Mouse (Mus musculus) mature B cell (primary cell): ENCODE results near the gene Akna.

Experiments
- in situ Hi-C: fragments of 300-500 bp; cut with MboI; formaldehyde crosslinking; loops from 2 replicates; pipeline ENCODE4 v1.14.3; 2019

Akna gene

DNA sequence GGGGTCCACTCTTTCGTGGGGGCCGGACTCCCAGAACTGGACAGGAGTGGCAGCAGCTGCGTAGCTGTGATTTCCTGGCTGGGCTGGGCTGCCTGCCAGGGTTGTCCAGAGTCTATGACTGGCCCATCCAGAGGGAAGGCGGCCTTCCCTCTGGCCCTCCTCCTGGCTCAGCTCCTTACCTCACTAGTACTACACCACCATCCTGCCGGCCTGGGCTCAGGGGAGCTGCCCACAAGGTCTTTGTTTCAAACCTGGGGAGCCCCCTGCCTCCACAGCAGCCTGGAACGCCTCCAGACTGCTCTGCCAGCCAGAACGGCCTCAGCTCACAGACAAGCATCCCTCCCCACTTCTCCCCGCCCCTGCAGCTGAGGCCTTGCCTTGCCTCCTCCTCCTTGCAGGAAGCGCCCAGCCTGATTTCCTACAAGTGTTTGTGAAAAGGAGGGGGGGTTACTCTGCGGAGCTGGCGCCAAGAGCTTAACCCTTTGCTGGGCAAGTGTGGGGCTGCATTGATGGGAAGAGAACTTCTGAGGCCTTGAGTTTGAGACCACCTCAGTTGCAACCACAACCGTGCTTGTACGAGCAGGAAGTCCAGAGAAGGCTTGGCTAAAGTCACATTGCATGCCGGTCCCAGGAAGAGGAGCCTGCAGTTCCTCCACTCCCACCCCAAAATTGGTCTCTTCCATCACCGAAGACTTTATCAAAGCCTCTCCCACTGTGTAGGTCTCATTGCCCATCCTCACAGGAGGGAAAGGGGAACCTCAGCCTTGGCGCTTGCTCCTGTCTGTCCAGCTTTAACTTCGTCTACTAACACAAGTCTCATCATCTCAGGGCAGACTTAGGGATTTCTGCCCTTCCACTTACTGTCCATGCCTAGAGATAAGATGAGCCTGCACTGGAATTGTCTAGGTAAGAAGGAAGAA, at the start of gene Akna:
Gene Akna, minus strand, starts transcription at position 315 of the 920 bp plus-strand sequence.
- in situ Hi-C loops, result loop anchor here (5.0 to 25.0 kb wide), 2 partner anchors 36 to 534 kb away; no protein-coding TSS in a partner anchor

DNA sequence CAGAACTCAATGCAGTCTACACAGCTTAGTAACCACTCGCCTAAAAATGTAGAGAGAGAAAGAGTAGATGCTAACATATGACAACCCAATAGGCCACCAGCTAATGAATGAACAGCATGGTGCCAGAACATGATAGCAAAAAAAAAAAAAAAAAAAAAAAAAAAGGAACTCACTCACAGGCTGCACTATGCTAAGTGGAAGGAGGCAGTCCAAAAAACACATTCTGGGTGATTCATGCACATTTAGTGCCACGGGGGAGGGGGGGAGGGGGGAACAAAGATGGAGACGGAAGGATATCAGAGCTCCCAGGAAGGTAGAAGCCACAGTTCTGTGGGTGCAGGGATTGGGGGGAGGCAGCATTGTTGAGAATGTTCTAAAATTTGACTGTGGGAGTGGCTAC, 49.4 kb upstream of the Akna start:
- in situ Hi-C loops, result no loop called here

DNA sequence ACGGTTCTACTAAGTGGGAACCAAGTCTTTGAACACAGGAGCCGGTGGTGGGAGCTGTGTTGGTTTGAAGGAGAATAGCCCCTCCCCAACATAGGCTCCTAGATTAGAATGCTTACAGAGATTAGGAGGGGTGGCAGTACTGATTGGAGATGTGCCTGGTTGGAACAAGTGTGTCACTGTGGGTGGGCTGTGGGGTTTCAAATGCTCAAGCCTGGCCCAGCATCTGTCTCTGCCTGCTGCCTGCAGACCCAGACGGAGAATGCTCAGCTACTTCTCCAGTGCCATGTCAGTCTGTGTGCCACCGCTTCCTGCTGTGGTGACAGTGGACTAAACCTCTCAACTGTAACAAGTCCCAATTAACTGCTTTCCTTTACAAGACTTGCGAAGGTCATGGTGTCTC, 47.4 kb upstream of the Akna start:
- in situ Hi-C loops, result no loop called here

DNA sequence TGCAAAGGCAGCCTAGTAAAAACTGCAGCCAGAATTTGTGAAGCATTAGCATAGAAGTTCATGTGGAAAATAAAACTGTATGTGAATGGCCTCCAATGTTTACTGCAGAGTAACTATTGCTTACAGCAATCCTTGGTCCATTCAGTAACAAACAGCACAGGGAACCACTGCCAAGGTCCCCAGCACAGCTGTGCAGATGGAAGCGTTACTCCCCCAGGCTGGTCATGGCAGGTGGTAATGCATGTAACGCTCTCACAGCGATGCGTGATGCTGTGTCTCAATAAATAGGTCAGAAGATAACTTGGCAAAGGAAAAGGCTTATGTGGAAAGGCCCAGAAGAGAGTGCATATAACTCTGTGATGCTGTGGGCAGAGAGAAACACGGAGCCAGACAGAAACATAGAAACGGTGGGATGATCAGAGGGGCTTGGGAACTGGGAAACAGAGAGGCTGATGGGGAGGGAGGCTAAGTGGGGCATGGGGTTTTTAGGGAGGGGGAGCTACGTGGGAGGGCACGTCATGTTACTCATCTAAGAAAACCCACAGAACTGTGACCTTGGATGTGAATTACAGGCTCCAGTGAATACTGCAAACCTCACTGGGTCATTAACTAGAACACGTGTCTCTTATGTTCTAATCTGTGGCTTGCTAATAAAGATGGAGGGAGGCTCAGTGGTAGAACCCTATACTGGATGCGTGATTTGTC, 41.4 kb upstream of the Akna start:
- in situ Hi-C loops, result no loop called here

DNA sequence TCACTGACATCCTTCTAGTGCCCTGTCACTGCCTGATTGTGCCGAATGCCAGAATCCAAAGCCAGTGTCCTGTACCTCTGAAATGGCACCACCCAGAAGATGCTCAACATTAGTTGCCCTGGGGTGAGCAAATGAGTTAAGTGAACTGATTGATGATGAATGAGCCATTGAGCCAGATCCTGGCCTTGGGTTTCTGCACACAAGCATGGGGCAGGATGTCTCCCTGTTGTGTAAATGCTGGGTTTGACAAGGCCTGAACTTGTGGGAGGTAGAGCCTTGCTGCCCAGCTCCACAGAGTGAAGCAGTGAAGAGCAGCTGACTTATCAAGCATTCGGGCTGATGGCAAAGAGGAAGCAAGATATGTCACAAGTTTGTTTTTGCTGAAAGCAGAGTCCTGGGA, 39.9 kb upstream of the Akna start:
- in situ Hi-C loops, result no loop called here

DNA sequence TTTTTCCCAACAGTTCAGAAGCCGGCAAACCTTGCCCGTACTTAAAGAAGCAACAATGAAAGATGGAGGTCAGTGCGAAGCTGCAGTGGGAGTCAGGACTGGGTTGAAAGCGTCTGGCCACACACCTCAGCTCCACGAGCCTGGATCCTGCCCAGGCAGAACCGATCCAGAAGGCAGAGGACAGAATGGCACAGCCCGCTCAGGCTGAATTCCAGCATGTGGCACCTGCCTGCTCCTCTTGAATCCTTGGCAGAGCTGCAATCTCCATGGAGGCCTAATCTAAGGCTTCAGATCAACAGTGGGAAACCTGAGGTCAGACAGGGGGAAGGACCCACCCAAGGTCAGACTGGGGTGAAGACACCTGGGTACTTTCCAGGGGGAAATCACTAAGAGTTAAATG, 38.5 kb upstream of the Akna start:
- in situ Hi-C loops, result no loop called here

DNA sequence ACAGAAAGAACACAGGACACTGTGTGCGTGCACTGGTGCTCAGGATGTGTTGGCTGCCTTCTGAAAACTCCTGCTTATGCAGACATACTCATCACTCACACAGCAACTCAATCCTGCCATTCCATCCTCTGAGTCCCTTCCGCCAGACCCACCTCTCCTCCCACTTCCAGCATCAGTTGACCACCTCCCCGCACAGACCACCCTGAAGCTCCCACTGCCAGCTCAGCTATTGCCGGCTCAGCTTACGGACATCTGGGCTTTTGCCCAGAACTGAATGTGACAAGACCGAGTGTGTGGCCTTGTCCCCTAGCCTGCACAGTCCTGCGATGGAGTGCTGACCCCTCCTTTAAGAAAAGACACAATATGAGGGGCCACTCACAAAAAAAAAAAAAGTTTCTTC, 37.1 kb upstream of the Akna start:
- in situ Hi-C loops, result no loop called here

DNA sequence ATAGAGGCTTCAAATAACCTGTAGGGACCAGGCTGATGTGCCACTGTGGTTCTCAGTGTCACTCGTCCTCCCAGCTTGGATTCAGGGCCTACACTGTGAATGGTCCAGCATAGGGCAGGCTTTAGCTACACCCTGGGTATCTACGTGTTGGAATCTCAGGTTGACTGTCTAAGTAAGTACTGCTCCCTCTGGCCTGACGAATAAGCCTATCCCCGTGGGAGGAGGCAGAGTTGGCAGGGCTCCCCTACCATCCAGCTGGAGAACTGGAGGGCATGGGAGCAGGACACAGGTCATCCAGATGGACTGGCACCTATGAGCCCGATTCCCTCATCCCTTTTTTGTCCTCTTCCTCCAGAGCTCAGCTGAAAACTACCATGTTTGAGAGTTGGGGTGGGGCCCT, 34.8 kb upstream of the Akna start:
- in situ Hi-C loops, result no loop called here

DNA sequence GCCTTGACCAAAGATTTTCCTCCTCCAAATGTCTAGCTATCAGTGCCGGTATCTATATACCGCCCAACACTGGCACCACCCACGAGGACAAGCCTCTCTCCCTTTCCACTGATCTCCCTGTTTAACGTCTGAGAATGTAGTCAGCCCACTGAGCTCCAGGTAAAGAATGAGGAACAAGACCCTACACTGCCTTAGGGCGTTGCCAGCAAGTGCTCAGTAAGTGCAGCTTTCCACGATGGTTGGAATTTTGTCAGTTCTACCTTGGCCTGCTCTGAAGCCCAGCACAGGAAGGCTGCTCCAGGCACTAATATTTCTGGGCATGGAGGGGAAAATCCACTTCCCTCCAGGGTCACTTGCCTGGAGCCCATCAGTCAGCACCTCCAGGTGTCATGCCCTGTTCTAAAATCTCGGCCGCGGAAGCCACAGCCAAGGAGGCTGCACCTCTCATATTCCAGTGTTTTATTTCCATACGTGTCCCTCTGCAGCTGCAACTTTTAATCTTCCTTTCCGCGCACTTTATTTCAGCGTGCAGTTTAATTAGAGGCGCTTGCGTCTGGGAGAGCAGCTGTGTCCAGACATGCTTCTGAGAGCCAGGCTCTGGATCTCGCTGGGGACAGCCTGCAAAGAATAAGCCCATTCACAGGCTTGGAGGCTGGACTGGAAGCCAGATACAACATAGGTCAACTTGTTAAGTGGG, 34.1 kb upstream of the Akna start:
- in situ Hi-C loops, result no loop called here

DNA sequence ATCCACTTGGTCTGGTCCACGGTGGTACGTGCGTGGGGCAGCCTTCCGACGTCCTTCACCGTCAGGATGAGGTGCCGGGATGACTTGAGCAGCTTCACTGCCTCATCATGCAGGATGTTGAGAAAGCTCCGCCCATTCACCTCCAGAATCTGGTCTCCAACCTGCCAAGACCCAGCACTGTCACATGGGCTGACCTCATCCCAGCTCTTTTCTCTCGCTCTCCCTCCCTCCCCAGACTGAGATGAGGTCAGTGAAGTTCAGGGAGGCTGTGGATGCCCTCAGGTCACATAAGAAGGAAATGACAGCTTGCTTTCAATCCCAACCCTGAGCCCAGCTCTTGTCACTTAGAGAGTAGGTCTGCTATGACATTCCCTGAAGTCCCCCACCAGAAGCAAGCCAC, 32.2 kb upstream of the Akna start:
- in situ Hi-C loops, result no loop called here

DNA sequence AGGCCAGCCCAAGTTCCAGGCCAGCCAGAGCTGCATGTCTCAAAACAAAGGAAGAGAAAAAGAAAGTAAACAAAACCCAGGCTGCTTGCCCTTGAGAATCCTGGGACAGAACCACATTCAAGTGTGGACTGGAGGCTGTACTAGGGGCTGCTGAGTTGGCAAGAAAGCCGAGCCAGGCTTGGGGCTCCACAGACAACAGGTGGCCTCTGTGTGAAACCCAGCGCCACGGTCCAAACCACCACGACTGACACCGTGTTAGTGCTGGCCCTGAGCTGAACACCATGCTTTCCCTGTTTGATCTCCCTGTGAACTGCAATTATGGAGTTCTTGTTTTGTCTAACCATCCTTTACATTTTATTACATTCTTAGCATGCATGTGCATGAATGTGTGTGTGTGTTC, 27.9 kb upstream of the Akna start:
- in situ Hi-C loops, result no loop called here

DNA sequence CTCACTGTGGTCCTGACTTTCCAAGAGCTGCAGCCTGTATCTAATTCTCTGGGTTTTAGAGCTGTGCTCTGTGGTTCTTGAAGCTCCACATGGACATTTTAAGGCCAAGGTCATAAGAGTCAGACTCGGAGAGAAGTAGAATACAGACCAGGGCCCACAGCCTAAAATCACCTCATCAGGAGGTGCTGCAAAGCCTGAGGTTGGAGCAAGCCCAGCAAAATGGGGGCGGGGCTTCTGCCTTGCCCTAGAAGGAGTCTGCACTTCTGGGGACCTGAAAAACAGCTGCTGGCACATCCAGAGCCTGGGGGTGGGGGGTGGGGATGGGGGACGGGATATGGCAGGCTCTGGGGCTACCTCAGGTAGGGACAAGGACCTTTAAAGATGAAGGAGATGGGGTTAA, 27.2 kb upstream of the Akna start:
- in situ Hi-C loops, result no loop called here

DNA sequence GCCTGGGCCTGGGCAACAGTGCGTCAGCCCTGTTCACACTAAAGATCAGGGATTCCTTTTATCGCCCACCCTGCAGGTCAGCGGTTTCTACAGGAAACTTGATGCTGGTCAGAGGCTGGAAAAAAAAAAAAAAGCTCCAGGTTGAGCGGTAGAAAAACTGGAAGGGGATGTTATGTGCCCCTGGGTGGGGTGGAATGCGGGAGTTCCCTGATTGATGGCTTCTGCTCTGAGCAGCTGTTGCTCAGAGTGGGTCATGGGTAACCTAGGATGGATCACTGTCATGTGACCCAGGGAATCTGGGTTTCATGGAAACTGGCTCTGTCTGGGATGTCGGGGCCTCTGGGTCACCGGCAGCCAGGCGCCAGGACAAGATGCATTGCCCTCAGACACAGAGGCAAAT, 23.2 kb upstream of the Akna start:
- in situ Hi-C loops, result no loop called here

DNA sequence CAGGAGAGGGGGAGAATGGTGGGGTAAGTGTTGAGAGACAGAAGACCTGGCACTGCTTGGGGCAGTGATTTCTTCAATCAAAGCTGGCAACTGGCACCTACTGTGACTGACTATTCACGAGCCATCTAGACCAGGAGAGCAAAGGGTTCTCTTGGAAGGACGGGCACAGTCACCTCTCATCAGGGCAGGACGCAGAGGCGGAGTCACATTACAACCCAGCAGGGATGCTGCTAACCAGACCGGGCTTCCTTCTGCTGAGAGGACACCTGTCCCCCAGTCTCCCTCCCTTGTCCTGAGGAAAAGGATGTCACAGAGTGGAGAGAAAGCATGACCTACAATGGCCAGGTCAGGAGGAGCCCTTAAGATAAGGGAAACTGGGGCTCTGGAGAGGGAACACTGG, 20.7 kb upstream of the Akna start:
- in situ Hi-C loops, result loop anchor here (25.0 kb wide), 1 partner anchor 513 kb away; no protein-coding TSS in a partner anchor

DNA sequence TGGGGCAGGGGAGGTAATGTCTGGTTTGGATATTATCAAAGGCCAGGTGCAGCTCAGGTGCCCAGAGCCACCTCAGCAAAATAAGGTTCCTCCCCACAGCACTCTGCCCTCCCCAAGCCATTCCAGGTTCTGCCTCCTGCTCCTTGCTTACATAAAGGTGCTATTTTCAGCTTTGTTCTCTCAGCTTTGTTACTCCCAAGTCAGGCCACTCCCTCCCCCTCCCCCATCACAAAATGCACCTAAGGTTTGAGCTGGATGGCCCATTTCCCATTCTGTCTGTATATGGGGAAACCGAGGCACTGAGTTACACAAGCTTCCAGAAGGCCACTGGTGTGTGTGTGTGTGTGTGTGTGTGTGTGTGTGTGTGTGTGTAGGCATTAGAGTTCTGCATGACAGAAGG, 20.1 kb upstream of the Akna start:
- in situ Hi-C loops, result loop anchor here (25.0 kb wide), 1 partner anchor 514 kb away; no protein-coding TSS in a partner anchor

DNA sequence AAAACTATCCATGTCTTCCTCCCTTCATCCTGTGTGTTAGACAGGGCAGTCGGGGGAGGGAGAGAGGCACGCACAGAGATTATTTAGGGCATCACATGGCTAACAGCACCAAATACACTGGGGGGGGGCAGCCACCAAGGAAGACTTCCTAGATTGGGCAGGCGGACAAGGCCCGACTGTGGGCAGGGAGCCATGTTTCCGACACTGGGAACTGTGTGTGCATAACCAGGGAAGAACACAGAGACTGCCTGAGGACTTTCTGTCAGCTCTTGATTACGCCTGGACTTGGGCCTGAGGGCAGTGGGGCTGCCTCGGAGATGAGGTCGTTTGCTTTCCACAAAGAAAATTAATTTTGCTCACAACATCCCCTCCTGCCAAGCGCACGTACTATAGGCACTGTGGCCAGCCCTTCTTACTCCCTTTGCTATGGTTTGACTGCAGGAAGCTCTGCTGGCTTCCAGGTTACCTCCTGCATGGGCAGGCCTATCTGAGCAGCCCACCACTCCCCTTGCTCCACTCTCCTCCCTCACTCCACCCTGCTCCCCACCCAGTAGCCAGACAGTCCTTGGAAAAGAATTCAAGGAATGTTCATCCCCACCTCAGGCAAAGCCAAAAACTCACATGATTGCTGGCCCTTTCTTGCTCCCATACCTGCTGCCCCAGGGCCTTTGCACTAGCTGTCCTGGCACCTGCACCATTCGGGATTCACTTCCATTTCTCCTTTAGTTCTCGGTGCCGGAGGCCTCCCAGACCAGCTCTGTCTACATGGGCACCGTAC, 17.2 kb upstream of the Akna start:
- in situ Hi-C loops, result loop anchor here (25.0 kb wide), 1 partner anchor 517 kb away; no protein-coding TSS in a partner anchor

DNA sequence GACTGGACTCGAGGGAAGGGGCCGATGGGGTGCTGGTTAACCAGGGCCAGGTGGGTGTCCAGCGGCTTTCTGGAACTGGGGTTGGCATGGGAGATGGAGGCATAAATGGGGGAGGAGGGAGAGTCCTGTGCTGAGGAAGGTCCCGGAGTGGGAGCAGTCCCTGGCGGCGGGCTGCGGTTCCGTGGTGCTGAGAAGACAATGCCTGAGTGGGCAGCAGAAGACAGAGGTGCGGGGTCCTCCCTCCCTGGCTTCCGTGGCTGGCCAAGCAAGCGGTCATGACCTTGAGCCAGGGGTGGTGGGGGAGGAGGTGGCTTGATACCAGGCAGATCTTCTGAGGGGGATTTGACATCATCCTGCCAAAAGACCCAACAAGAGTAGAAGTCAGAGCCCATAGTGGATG, 15.1 kb upstream of the Akna start:
- in situ Hi-C loops, result loop anchor here (25.0 kb wide), 1 partner anchor 519 kb away; no protein-coding TSS in a partner anchor

DNA sequence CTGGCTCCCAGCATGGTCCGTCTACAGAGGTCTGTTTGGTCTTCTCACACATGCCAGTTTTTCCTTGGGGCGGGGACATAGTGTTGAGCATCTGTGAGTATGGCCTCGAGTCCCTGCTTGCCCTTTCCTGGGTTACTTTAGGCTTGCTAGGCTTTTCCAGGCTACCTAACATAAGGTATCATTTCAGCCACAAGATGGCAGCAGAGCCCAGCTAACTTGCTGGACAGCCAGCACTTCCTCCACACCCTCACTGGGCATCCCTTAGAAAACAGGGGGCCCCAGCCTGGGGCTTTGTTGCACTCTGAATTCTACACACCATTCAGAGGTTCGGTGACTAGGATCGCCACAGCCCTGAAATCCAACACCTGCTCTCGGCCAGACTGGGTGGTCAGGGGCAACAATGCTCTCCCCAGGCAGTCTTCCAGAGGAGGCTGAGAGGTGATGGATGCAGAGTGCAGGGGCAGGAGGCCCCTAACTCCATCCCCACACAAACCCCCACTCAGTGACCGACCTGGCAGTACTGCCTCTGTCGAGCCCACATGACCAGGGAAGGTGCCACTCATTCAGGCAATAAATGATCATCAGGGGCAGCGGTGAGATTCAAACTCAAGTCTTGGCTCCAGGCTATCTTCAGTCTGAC, 14.3 kb upstream of the Akna start:
- in situ Hi-C loops, result loop anchor here (25.0 kb wide), 1 partner anchor 520 kb away; no protein-coding TSS in a partner anchor

DNA sequence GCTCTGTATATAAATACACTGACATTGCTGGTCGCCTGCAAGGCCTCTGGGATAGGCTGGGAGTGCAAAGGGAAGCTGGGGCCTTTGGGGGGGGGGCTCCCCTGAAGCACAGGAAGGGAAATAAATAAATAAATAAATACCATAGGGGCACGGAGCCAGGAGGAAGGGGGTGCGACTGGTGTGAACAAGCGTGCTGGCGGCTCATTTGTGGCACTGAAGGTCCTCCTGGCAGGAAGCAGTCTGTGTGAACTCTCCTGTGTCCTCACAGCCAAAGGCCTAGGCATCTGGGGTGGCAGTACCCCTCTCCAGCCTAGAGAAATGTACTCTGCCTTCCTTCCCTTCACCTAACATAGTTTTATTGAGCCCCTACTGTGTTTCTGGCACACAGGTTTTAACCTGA, 11.8 kb upstream of the Akna start:
- in situ Hi-C loops, result loop anchor here (25.0 kb wide), 1 partner anchor 522 kb away; no protein-coding TSS in a partner anchor

DNA sequence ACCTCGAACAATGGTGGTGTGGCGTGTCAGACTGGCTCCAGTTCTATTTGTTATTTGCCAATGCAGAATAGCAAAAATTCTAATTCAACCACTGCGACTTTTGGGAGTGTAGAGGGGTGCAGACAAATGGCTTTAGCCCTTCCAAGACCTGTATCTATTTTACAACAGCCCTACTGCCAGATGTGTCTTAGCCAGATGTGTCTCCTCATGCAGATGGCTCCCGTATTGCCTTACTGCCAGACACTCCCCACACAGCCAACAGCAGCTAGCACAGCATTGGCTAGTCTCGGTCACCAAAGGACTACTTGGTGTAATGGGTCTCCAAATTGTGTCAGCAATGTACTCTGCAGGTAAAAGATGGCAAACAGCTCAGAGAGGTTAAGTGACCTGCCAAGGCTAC, 8.1 kb upstream of the Akna start:
- in situ Hi-C loops, result loop anchor here (25.0 kb wide), 1 partner anchor 526 kb away; no protein-coding TSS in a partner anchor

DNA sequence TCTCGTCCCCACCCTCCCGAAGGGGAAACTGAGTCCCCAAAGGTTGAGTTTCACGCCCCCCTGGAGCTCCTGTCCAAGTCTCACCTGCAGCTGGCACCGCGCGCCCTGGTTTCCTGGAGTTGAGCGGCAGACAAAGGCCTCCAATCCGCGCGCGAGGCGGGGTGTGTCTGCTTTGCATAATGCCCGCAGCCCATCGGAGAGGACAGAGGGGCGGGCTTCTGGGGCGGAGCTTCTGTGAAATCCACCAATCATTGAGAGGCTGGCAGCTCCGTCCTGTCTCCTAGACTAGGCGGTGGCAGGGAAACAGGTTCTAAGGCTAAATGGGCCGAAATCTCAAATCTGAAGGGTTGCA, 7.4 kb upstream of the Akna start:
- in situ Hi-C loops, result loop anchor here (25.0 kb wide), 1 partner anchor 527 kb away; no protein-coding TSS in a partner anchor
